19 mouse cellular contexts compared by ENCODE assay signal in genomic region chr4:58890035-58890782, GRCm38 (mm10). TPM values are rescaled to one million over a fixed set of nuclear protein-coding genes. Genes with fewer than 3 reads are reported as not detected.
DNase-seq lines count a peak whose midpoint lies in the region; ATAC-seq and TF ChIP-seq lines count a peak whose summit lies in the region.
"Had no signal": no experiment of that assay in that cellular context is flagged by ENCODE, and none has a peak within 500 bp of the region (broad histone marks: within the 10 kb centered on the region; RNA-seq: fewer than 3 reads in every experiment).

No protein-coding gene starts in this region.

- no peaks in the 10 kb centered on the region for H3K9me3 ChIP-seq in liver, embryonic 14.5 days (ENCODE audit: control insufficient read depth, low read length)
- H3K9me3 ChIP-seq in forebrain, embryonic 12.5 days: no peaks in the 10 kb centered on the region
- no peaks in the 10 kb centered on the region for H3K9me3 ChIP-seq in hindbrain, embryonic 13.5 days
- H3K9me3 ChIP-seq: embryonic facial prominence, embryonic 12.5 days; forebrain, embryonic 15.5 days; heart, embryonic 15.5 days; hindbrain, embryonic 15.5 days had no signal

- TF ChIP-seq EP300 in liver, embryonic 14.5 days (IDR thresholded peaks at IDR 0.05; ENCODE audit: low read depth): peak; percentile 82

- H3K4me1 ChIP-seq in liver, embryonic 14.5 days (replicated peaks; ENCODE audit: control insufficient read depth in 2 of 2, insufficient read depth in 2 of 2, low read length in 1 of 2): peaks cover 27 to 28% of the 10 kb centered on the region in 2 experiments
- no peaks in the 10 kb centered on the region for H3K4me1 ChIP-seq in forebrain, embryonic 12.5 days
- H3K4me1 ChIP-seq in thymus, adult 2 months (replicated peaks; ENCODE audit: control insufficient read depth, insufficient read depth, low read length): no peaks in the 10 kb centered on the region
- no peaks in the 10 kb centered on the region for H3K4me1 ChIP-seq in hindbrain, embryonic 13.5 days (replicated peaks)
- H3K4me1 ChIP-seq: forebrain, embryonic 15.5 days; hindbrain, embryonic 15.5 days had no signal

- H3K4me2 ChIP-seq in liver, embryonic 14.5 days (ENCODE audit: low read depth): peak overlapping the region; percentile 48
- no peak overlapping the region for H3K4me2 ChIP-seq in forebrain, embryonic 12.5 days
- H3K4me2 ChIP-seq in hindbrain, embryonic 13.5 days: no peak overlapping the region
- H3K4me2 ChIP-seq: embryonic facial prominence, embryonic 12.5 days; forebrain, embryonic 15.5 days; heart, embryonic 11.5 days; heart, embryonic 15.5 days; hindbrain, embryonic 15.5 days had no signal

- no peaks in the 10 kb centered on the region for H3K36me3 ChIP-seq in liver, embryonic 14.5 days (replicated peaks; ENCODE audit: control insufficient read depth, insufficient read depth, low read depth)
- no peaks in the 10 kb centered on the region for H3K36me3 ChIP-seq in forebrain, embryonic 12.5 days (replicated peaks)
- H3K36me3 ChIP-seq in thymus, adult 2 months (ENCODE audit: control insufficient read depth, insufficient read depth, low read length): no peaks in the 10 kb centered on the region
- no peaks in the 10 kb centered on the region for H3K36me3 ChIP-seq in hindbrain, embryonic 13.5 days
- H3K36me3 ChIP-seq: embryonic facial prominence, embryonic 12.5 days; forebrain, embryonic 15.5 days; heart, embryonic 15.5 days; hindbrain, embryonic 15.5 days had no signal

- H3K27me3 ChIP-seq in liver, embryonic 14.5 days (ENCODE audit: control insufficient read depth, insufficient read depth, low read length): no peaks in the 10 kb centered on the region
- H3K27me3 ChIP-seq in forebrain, embryonic 12.5 days: no peaks in the 10 kb centered on the region
- no peaks in the 10 kb centered on the region for H3K27me3 ChIP-seq in thymus, adult 2 months (ENCODE audit: control insufficient read depth, insufficient read depth, low read length)
- H3K27me3 ChIP-seq in hindbrain, embryonic 13.5 days: no peaks in the 10 kb centered on the region
- H3K27me3 ChIP-seq: embryonic facial prominence, embryonic 12.5 days; forebrain, embryonic 15.5 days; heart, embryonic 15.5 days; hindbrain, embryonic 15.5 days had no signal

- peak; percentile 50 for DNase-seq in liver
- DNase-seq in liver, embryonic 14.5 days (ENCODE audit: low read depth in 3 of 3, low spot score in 3 of 3): peak in 1 of 3 experiments; percentile 57
- no peak for DNase-seq in thymus, adult 2 months
- DNase-seq: adrenal gland, postnatal 10 days; cerebellum, adult 11 months; cerebellum, adult 9-10 months; cerebellum, postnatal 25 days; gastrocnemius, postnatal 10 days; heart, adult 2 months; heart, postnatal 14 days had no signal

- H3K4me3 ChIP-seq in liver, embryonic 14.5 days (ENCODE audit: insufficient read depth in 1 of 2, low read depth in 2 of 2, low read length in 2 of 2): no peak overlapping the region
- H3K4me3 ChIP-seq in forebrain, embryonic 12.5 days (replicated peaks): no peak overlapping the region
- no peak overlapping the region for H3K4me3 ChIP-seq in thymus, adult 2 months (ENCODE audit: control insufficient read depth, insufficient read depth, low read length)
- no peak overlapping the region for H3K4me3 ChIP-seq in hindbrain, embryonic 13.5 days
- H3K4me3 ChIP-seq: embryonic facial prominence, embryonic 12.5 days; forebrain, embryonic 15.5 days; heart, adult 2 months; heart, embryonic 15.5 days; hindbrain, embryonic 15.5 days had no signal

- 28% methylated on average over 4 of the region's 4 CpGs for WGBS in liver, embryonic 14.5 days (ENCODE audit: insufficient replicate concordance)
- WGBS in forebrain, embryonic 12.5 days: 93% methylated on average over 4 of the region's 4 CpGs
- WGBS in thymus, adult 2 months: 98% methylated on average over 4 of the region's 4 CpGs
- 91% methylated on average over 4 of the region's 4 CpGs for WGBS in hindbrain, embryonic 13.5 days

- peak; percentile 90 for ATAC-seq in liver, embryonic 14.5 days (ENCODE audit: insufficient read depth)
- ATAC-seq in megakaryocyte progenitor cell, adult 5-6 weeks (replicated peaks; ENCODE audit: poor library complexity): peak; percentile 78
- no peak for ATAC-seq in forebrain, embryonic 12.5 days (ENCODE audit: low FRiP score)
- no peak for ATAC-seq in hindbrain, embryonic 13.5 days (ENCODE audit: low FRiP score)
- ATAC-seq: forebrain, embryonic 15.5 days had no signal

- no peak for TF ChIP-seq CTCF in liver, embryonic 14.5 days (IDR thresholded peaks at IDR 0.05; ENCODE audit: low read depth)
- TF ChIP-seq CTCF in thymus, adult 2 months (IDR thresholded peaks at IDR 0.05; ENCODE audit: borderline replicate concordance, control insufficient read depth, extremely low read depth, insufficient read depth, low read length, poor library complexity): no peak

- no peak overlapping the region; the same call in 1 of the 2 replicates for H3K9ac ChIP-seq in liver, embryonic 14.5 days (replicated peaks)
- no peak overlapping the region for H3K9ac ChIP-seq in forebrain, embryonic 12.5 days
- no peak overlapping the region for H3K9ac ChIP-seq in hindbrain, embryonic 13.5 days
- H3K9ac ChIP-seq: embryonic facial prominence, embryonic 12.5 days; forebrain, embryonic 15.5 days; heart, embryonic 15.5 days; hindbrain, embryonic 15.5 days had no signal

- no peak for TF ChIP-seq POLR2A in thymus, adult 2 months (IDR thresholded peaks at IDR 0.05; ENCODE audit: control insufficient read depth, extremely low read depth, insufficient read depth, low read length, poor library complexity)

- peak overlapping the region; percentile 45 for H3K27ac ChIP-seq in liver, embryonic 14.5 days
- H3K27ac ChIP-seq in forebrain, embryonic 12.5 days: no peak overlapping the region
- H3K27ac ChIP-seq in thymus, adult 2 months (ENCODE audit: control insufficient read depth, insufficient read depth, low read length): no peak overlapping the region
- H3K27ac ChIP-seq in hindbrain, embryonic 13.5 days: no peak overlapping the region
- H3K27ac ChIP-seq: embryonic facial prominence, embryonic 12.5 days; forebrain, embryonic 15.5 days; heart, adult 2 months; heart, embryonic 15.5 days; hindbrain, embryonic 15.5 days had no signal

RNA-seq across cellular contexts. Expression of gene Ecpas, which starts 22.3 kb away (rescaled TPM):
- polyA plus RNA-seq in liver, embryonic 14.5 days (2012; rRNA removed): 5.5 and 9.7 TPM in 2 replicates
- polyA plus RNA-seq in liver, embryonic 14.5 days (2014; fragmentation: Nextera tagmentation; extraction: Ambion mirVana): 16.8 and 20.8 TPM in 2 replicates
- 108 and 109 TPM in 2 replicates for total RNA-seq in megakaryocyte progenitor cell, adult 5-6 weeks (2015)
- total RNA-seq in megakaryocyte progenitor cell, adult 5-6 weeks (2017): 75.8 and 86.8 TPM in 2 replicates
- 44.4 and 47.1 TPM in 2 replicates for polyA plus RNA-seq in forebrain, embryonic 12.5 days (2016; fragmentation: Nextera tagmentation; extraction: Ambion mirVana)
- polyA plus RNA-seq in thymus, adult 2 months (2012; rRNA removed): 30.6 and 46.7 TPM in 2 replicates
- 28.4 and 28.8 TPM in 2 replicates for polyA plus RNA-seq in hindbrain, embryonic 13.5 days (2015; fragmentation: Nextera tagmentation; extraction: Ambion mirVana)

RNA-seq across cellular contexts. Expression of gene Zkscan16, which starts 53.2 kb away (rescaled TPM):
- 0.03 and 0.08 TPM in 2 replicates for polyA plus RNA-seq in liver, embryonic 14.5 days (2012; rRNA removed)
- 0.06 and 0.11 TPM in 2 replicates for polyA plus RNA-seq in liver, embryonic 14.5 days (2014; fragmentation: Nextera tagmentation; extraction: Ambion mirVana)
- total RNA-seq in megakaryocyte progenitor cell, adult 5-6 weeks (2015): not detected in 2 replicates
- not detected in 2 replicates for total RNA-seq in megakaryocyte progenitor cell, adult 5-6 weeks (2017)
- polyA plus RNA-seq in forebrain, embryonic 12.5 days (2016; fragmentation: Nextera tagmentation; extraction: Ambion mirVana): 1.2 and 1.3 TPM in 2 replicates
- polyA plus RNA-seq in thymus, adult 2 months (2012; rRNA removed): 0.04 TPM in 1 of 2 replicates, not detected in the other
- 0.52 and 1.1 TPM in 2 replicates for polyA plus RNA-seq in hindbrain, embryonic 13.5 days (2015; fragmentation: Nextera tagmentation; extraction: Ambion mirVana)
- total RNA-seq: heart, postnatal 14 days; hematopoietic stem cell, adult 5-6 weeks had no signal
- polyA plus RNA-seq: heart, adult 2 months had no signal

Comparison
In these comparisons a context has a peak if more than half of its experiments do, and no peak if none do; other contexts are left out.
1. ATAC-seq: peak in liver, embryonic 14.5 days (single experiment) and megakaryocyte progenitor cell, adult 5-6 weeks (single experiment); none in forebrain, embryonic 12.5 days (single experiment) and hindbrain, embryonic 13.5 days (single experiment).